Mouse (Mus musculus): ENCODE data around the gene Tinf2.

Tinf2 gene

GRCm38 (mm10) chr14:55681160-55682117 is at the start of gene Tinf2:
Gene Tinf2, minus strand, starts transcription at chr14:55681820.
- DNase-seq: peak; percentile 94 to 95

- DNase-seq: no peak
Observed at GRCm38 (mm10) chr14:55730531-55731032, 49.0 kb upstream of the Tinf2 start.

- DNase-seq: no peak
Observed at GRCm38 (mm10) chr14:55730116-55730515, 48.5 kb upstream of the Tinf2 start.

- DNase-seq: no peak
Observed at GRCm38 (mm10) chr14:55727889-55728685, 46.5 kb upstream of the Tinf2 start.

- no peak for DNase-seq
Observed at GRCm38 (mm10) chr14:55726261-55726660, 44.6 kb upstream of the Tinf2 start.

- peak; percentile 50 to 60 for DNase-seq
Observed at GRCm38 (mm10) chr14:55724411-55724871, 42.8 kb upstream of the Tinf2 start.

GRCm38 (mm10) chr14:55723433-55723832 is 41.8 kb upstream of the Tinf2 start:
- DNase-seq: no peak

- no peak for DNase-seq
Observed at GRCm38 (mm10) chr14:55722438-55722945, 40.9 kb upstream of the Tinf2 start.

- peak; percentile 94 for DNase-seq
Observed at GRCm38 (mm10) chr14:55721700-55722437, 40.2 kb upstream of the Tinf2 start, which contains the start of gene Rabggta. Gene Rabggta, minus strand, starts transcription at chr14:55722263.

GRCm38 (mm10) chr14:55721076-55721475 is 39.5 kb upstream of the Tinf2 start:
- no peak for DNase-seq

GRCm38 (mm10) chr14:55720666-55721065 is 39.0 kb upstream of the Tinf2 start:
- DNase-seq: no peak

- no peak for DNase-seq
Observed at GRCm38 (mm10) chr14:55719737-55720136, 38.1 kb upstream of the Tinf2 start.

GRCm38 (mm10) chr14:55716884-55717283 is 35.3 kb upstream of the Tinf2 start:
- no peak for DNase-seq

GRCm38 (mm10) chr14:55716271-55716670 is 34.7 kb upstream of the Tinf2 start:
- DNase-seq: no peak

- DNase-seq: peak; percentile 42 to 49
Observed at GRCm38 (mm10) chr14:55714893-55715292, 33.3 kb upstream of the Tinf2 start.

GRCm38 (mm10) chr14:55713729-55714122 is 32.1 kb upstream of the Tinf2 start, which contains the start of gene Tgm1:
Gene Tgm1, minus strand, starts transcription at chr14:55713926.
- no peak for DNase-seq

GRCm38 (mm10) chr14:55713007-55713728 is 31.5 kb upstream of the Tinf2 start:
- peak; percentile 70 to 73 for DNase-seq

- no peak for DNase-seq
Observed at GRCm38 (mm10) chr14:55711786-55712185, 30.2 kb upstream of the Tinf2 start.

- no peak for DNase-seq
Observed at GRCm38 (mm10) chr14:55709509-55709908, 27.9 kb upstream of the Tinf2 start.

- DNase-seq: no peak
Observed at GRCm38 (mm10) chr14:55707397-55707796, 25.8 kb upstream of the Tinf2 start.

GRCm38 (mm10) chr14:55706051-55706600 is 24.5 kb upstream of the Tinf2 start:
- no peak for DNase-seq

Measured in lung, postnatal 4 days (tissue).